Comparison of ENCODE assay signal across 8 mouse cellular contexts in genomic region chr1:90676192-90677006, GRCm38 (mm10).
DNase-seq lines count a peak whose midpoint lies in the region; ATAC-seq and TF ChIP-seq lines count a peak whose summit lies in the region.

No protein-coding gene starts in this region.

- peaks cover 3% of the 10 kb centered on the region; the same call in 1 of the 2 replicates for H3K4me1 ChIP-seq in liver, adult 2 months (ENCODE audit: control insufficient read depth, insufficient read depth, low read length)
- H3K4me1 ChIP-seq in liver, embryonic 12.5 days, result peaks cover 4% of the 10 kb centered on the region; the same call in 1 of the 2 replicates
- peaks cover 27% of the 10 kb centered on the region for H3K4me1 ChIP-seq in heart, embryonic 11.5 days (ENCODE audit: control insufficient read depth, insufficient read depth, low read length)
- H3K4me1 ChIP-seq in stomach, embryonic 16.5 days (ENCODE audit: control insufficient read depth, insufficient read depth, low read length), result peaks cover 19% of the 10 kb centered on the region; the same call in 1 of the 2 replicates

- TF ChIP-seq CTCF in liver, adult 2 months (IDR thresholded peaks at IDR 0.05; ENCODE audit: low read depth, low read length), result no peak

- H3K27ac ChIP-seq in liver, adult 2 months (replicated peaks; ENCODE audit: insufficient read depth, low read depth, low read length), result no peak overlapping the region
- H3K27ac ChIP-seq in liver, embryonic 12.5 days, result no peak overlapping the region; the same call in 1 of the 2 replicates
- peak overlapping the region; percentile 75 for H3K27ac ChIP-seq in heart, embryonic 11.5 days (ENCODE audit: low read depth, low read length)
- no peak overlapping the region for H3K27ac ChIP-seq in stomach, embryonic 16.5 days (ENCODE audit: low read length)

- 51% methylated on average over 9 of the region's 9 CpGs for WGBS in liver, adult 2 months
- 26% methylated on average over 9 of the region's 9 CpGs for WGBS in liver, embryonic 12.5 days (ENCODE audit: insufficient replicate concordance)
- 20% methylated on average over 9 of the region's 9 CpGs for WGBS in heart, embryonic 11.5 days (ENCODE audit: insufficient replicate concordance)
- 27% methylated on average over 9 of the region's 9 CpGs for WGBS in stomach, embryonic 16.5 days

- DNase-seq in liver, adult 2 months (ENCODE audit: extremely low read depth, low read depth, low spot score), result peak; percentile 19
- DNase-seq in adrenal gland, adult 8-10 months, result peak; percentile 50
- peak; percentile 43 to 64 for DNase-seq in kidney, postnatal 36 days
- no peak for DNase-seq in cerebellum, adult 11 months

- no peak overlapping the region for H3K4me3 ChIP-seq in liver, adult 2 months (ENCODE audit: insufficient read depth, low read depth, low read length)
- H3K4me3 ChIP-seq in liver, embryonic 12.5 days, result no peak overlapping the region
- no peak overlapping the region for H3K4me3 ChIP-seq in heart, embryonic 11.5 days (ENCODE audit: low read depth, low read length)
- H3K4me3 ChIP-seq in stomach, embryonic 16.5 days (replicated peaks; ENCODE audit: low read length), result no peak overlapping the region

- H3K79me2 ChIP-seq in liver, adult 2 months (ENCODE audit: control insufficient read depth, insufficient read depth, low read length), result no peaks in the 10 kb centered on the region

- H3K4me2 ChIP-seq in liver, embryonic 12.5 days, result no peak overlapping the region
- H3K4me2 ChIP-seq in heart, embryonic 11.5 days, result peak overlapping the region; percentile 29
- no peak overlapping the region for H3K4me2 ChIP-seq in stomach, embryonic 16.5 days (ENCODE audit: low read depth, low read length)

- no peak overlapping the region for H3K9ac ChIP-seq in liver, adult 2 months (ENCODE audit: low read depth, low read length)
- H3K9ac ChIP-seq in liver, embryonic 12.5 days, result no peak overlapping the region
- 0 out of 2 replicates have a peak overlapping the region, but pooled peaks have one; percentile 12 for H3K9ac ChIP-seq in heart, embryonic 11.5 days (ENCODE audit: low read depth, low read length)
- H3K9ac ChIP-seq in stomach, embryonic 16.5 days (ENCODE audit: low read length), result 0 out of 2 replicates have a peak overlapping the region, but pooled peaks have one; percentile 7

- TF ChIP-seq POLR2A in liver, adult 2 months (IDR thresholded peaks at IDR 0.05; ENCODE audit: extremely low read depth, insufficient read depth, low read length), result no peak

- no peaks in the 10 kb centered on the region for H3K27me3 ChIP-seq in liver, adult 2 months (ENCODE audit: control insufficient read depth, insufficient read depth, low read length)
- H3K27me3 ChIP-seq in liver, embryonic 12.5 days (replicated peaks), result no peaks in the 10 kb centered on the region
- no peaks in the 10 kb centered on the region for H3K27me3 ChIP-seq in heart, embryonic 11.5 days (ENCODE audit: control insufficient read depth, insufficient read depth, low read length)
- no peaks in the 10 kb centered on the region for H3K27me3 ChIP-seq in stomach, embryonic 16.5 days (ENCODE audit: control insufficient read depth, insufficient read depth, low read length)

- H3K36me3 ChIP-seq in liver, adult 2 months (ENCODE audit: control insufficient read depth, insufficient read depth, low read length), result no peaks in the 10 kb centered on the region
- H3K36me3 ChIP-seq in liver, embryonic 12.5 days, result no peaks in the 10 kb centered on the region
- H3K36me3 ChIP-seq in heart, embryonic 11.5 days (ENCODE audit: control insufficient read depth, insufficient read depth, low read length), result no peaks in the 10 kb centered on the region
- no peaks in the 10 kb centered on the region for H3K36me3 ChIP-seq in stomach, embryonic 16.5 days (ENCODE audit: control insufficient read depth, insufficient read depth, low read length)

- no peak for ATAC-seq in liver, embryonic 12.5 days
- peak; percentile 73 for ATAC-seq in heart, embryonic 11.5 days (replicated peaks; ENCODE audit: insufficient number of reproducible peaks, low FRiP score, low TSS enrichment)
- ATAC-seq in stomach, embryonic 16.5 days (ENCODE audit: insufficient read depth, low FRiP score), result 0 out of 2 replicates have a peak, but pooled peaks have one; percentile 45
- ATAC-seq in granulocyte monocyte progenitor cell, adult 5-6 weeks (replicated peaks; ENCODE audit: poor library complexity, severe bottlenecking), result no peak

- no peaks in the 10 kb centered on the region for H3K9me3 ChIP-seq in liver, embryonic 12.5 days (replicated peaks)
- no peaks in the 10 kb centered on the region for H3K9me3 ChIP-seq in heart, embryonic 11.5 days (replicated peaks; ENCODE audit: control insufficient read depth, low read length)
- H3K9me3 ChIP-seq in stomach, embryonic 16.5 days (replicated peaks; ENCODE audit: control insufficient read depth, low read length), result no peaks in the 10 kb centered on the region

Comparison
In these comparisons a context has a peak if more than half of its experiments do, and no peak if none do; other contexts are left out.
1. H3K9ac ChIP-seq: peak in heart, embryonic 11.5 days (single experiment) and stomach, embryonic 16.5 days (single experiment); none in liver, adult 2 months (single experiment) and liver, embryonic 12.5 days (single experiment).
2. ATAC-seq: peak in heart, embryonic 11.5 days (single experiment) and stomach, embryonic 16.5 days (single experiment); none in liver, embryonic 12.5 days (single experiment) and granulocyte monocyte progenitor cell, adult 5-6 weeks (single experiment).